Mouse (Mus musculus): ENCODE data around the gene Npnt. TPM values are rescaled to one million over a fixed set of nuclear protein-coding genes. Genes with fewer than 3 reads are reported as not detected.

Npnt gene
- total RNA-seq, 2 experiments from 2014 or later = 11.9 to 12.7 TPM

- no peak for DNase-seq (ENCODE audit: low spot score in 2 of 2)
These were observed 89.3 kb downstream of the Npnt start for GRCm38 (mm10) chr3:132860796-132861195.

- no peak for DNase-seq (ENCODE audit: low spot score in 2 of 2)
These were observed 90.5 kb downstream of the Npnt start for GRCm38 (mm10) chr3:132859573-132859972.

- no peak for DNase-seq (ENCODE audit: low spot score in 2 of 2)
These were observed 91.2 kb downstream of the Npnt start for GRCm38 (mm10) chr3:132858849-132859248.

GRCm38 (mm10) chr3:132856651-132857050, 93.4 kb downstream of the Npnt start:
- no peak for DNase-seq (ENCODE audit: low spot score in 2 of 2)

GRCm38 (mm10) chr3:132855458-132856212, 94.5 kb downstream of the Npnt start:
- no peak for DNase-seq (ENCODE audit: low spot score in 2 of 2)

- DNase-seq (ENCODE audit: low spot score in 2 of 2) = no peak
These were observed 95.8 kb downstream of the Npnt start for GRCm38 (mm10) chr3:132854271-132854670.

- no peak for DNase-seq (ENCODE audit: low spot score in 2 of 2)
These were observed 98.0 kb downstream of the Npnt start for GRCm38 (mm10) chr3:132851841-132852728.

GRCm38 (mm10) chr3:132851417-132851816, 98.7 kb downstream of the Npnt start:
- no peak for DNase-seq (ENCODE audit: low spot score in 2 of 2)

GRCm38 (mm10) chr3:132850431-132850830, 99.7 kb downstream of the Npnt start:
- DNase-seq (ENCODE audit: low spot score in 2 of 2) = no peak

GRCm38 (mm10) chr3:132849669-132850068, 100.4 kb downstream of the Npnt start:
- peak in 1 of 2 experiments; percentile 69 for DNase-seq (ENCODE audit: low spot score in 2 of 2)

GRCm38 (mm10) chr3:132842676-132843075, 107.4 kb downstream of the Npnt start:
- no peak for DNase-seq (ENCODE audit: low spot score in 2 of 2)

GRCm38 (mm10) chr3:132839516-132839915, 110.6 kb downstream of the Npnt start:
- no peak for DNase-seq (ENCODE audit: low spot score in 2 of 2)

- no peak for DNase-seq (ENCODE audit: low spot score in 2 of 2)
These were observed 111.3 kb downstream of the Npnt start for GRCm38 (mm10) chr3:132838656-132839417.

- no peak for DNase-seq (ENCODE audit: low spot score in 2 of 2)
These were observed 113.0 kb downstream of the Npnt start for GRCm38 (mm10) chr3:132837134-132837533.

GRCm38 (mm10) chr3:132835118-132835794, 114.8 kb downstream of the Npnt start:
- DNase-seq (ENCODE audit: low spot score in 2 of 2) = no peak

Other genes starting within 250 kb of the Npnt start
- gene Ints12, start 141.5 kb upstream of the Npnt start, total RNA-seq (2021) = 10 to 100 TPM; 10.6 to 14.3 TPM
- gene Gstcd, start 141.7 kb upstream of the Npnt start, total RNA-seq (2021) = 10 to 100 TPM in 1 of 2 experiments, 1 to 10 TPM in 1; 8.7 to 10.0 TPM